Comparison of ENCODE assay signal across 8 mouse cellular contexts in the genomic region with DNA sequence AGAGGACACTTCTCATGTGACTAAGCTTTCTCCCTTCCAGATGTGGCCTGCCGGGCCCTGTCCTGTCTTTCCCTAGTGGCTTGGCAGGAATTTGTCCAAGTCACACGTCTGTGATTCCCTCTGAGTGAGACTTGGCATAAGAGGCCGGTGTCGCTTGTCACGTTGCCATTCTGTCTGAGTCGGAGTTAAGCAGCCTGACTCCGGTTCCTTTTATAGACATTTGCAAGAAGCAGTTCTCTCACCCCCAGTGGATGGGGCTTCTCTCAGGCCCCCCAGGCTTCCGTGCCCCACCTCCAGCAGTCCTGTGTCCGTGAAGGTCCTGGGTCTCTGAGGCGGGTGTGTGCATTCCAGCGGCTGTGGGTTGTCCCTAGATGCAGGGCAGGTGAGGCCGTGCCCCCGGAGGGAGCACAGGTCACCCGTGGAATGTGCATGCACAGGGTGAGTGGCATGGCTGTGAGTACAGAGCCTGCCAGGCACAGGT. TPM values are rescaled to one million over a fixed set of nuclear protein-coding genes. Genes with fewer than 3 reads are reported as not detected.
A peak's percentile ranks its signal among the peaks of the same experiment; 100 is the strongest.
DNase-seq lines count a peak whose midpoint lies in the region; ATAC-seq lines count a peak whose summit lies in the region.

No protein-coding gene starts in this region.

- ATAC-seq in megakaryocyte, adult 5-6 weeks (ENCODE audit: poor library complexity, severe bottlenecking) = no peak
- ATAC-seq in forebrain, embryonic 12.5 days (ENCODE audit: low FRiP score) = no peak
- no peak for ATAC-seq in midbrain, embryonic 14.5 days (ENCODE audit: low FRiP score, low TSS enrichment)

- no peaks in the 10 kb centered on the region for H3K27me3 ChIP-seq in megakaryocyte, embryonic 14.5 days (replicated peaks)
- H3K27me3 ChIP-seq in forebrain, embryonic 12.5 days = no peaks in the 10 kb centered on the region
- H3K27me3 ChIP-seq in midbrain, embryonic 14.5 days (ENCODE audit: control insufficient read depth, insufficient read depth, low read length) = no peaks in the 10 kb centered on the region

- peaks cover 57% of the 10 kb centered on the region for H3K36me3 ChIP-seq in megakaryocyte, embryonic 14.5 days (replicated peaks; ENCODE audit: low read length)
- peaks cover 32% of the 10 kb centered on the region for H3K36me3 ChIP-seq in forebrain, embryonic 12.5 days (replicated peaks)
- peaks cover 26% of the 10 kb centered on the region for H3K36me3 ChIP-seq in midbrain, embryonic 14.5 days (ENCODE audit: control insufficient read depth, insufficient read depth, low read length)

- H3K4me3 ChIP-seq in megakaryocyte, embryonic 14.5 days (replicated peaks) = peak overlapping the region; percentile 95
- H3K4me3 ChIP-seq in forebrain, embryonic 12.5 days (replicated peaks) = peak overlapping the region; percentile 98
- H3K4me3 ChIP-seq in midbrain, embryonic 14.5 days (replicated peaks; ENCODE audit: low read depth, low read length) = peak overlapping the region; percentile 99

- H3K27ac ChIP-seq in forebrain, embryonic 12.5 days = no peak overlapping the region
- H3K27ac ChIP-seq in midbrain, embryonic 14.5 days (replicated peaks; ENCODE audit: low read depth, low read length) = no peak overlapping the region

- 35% methylated on average over 14 of the region's 14 CpGs for WGBS in forebrain, embryonic 12.5 days
- 36% methylated on average over 14 of the region's 14 CpGs for WGBS in midbrain, embryonic 14.5 days

- H3K9ac ChIP-seq in forebrain, embryonic 12.5 days = peak overlapping the region; percentile 46
- H3K9ac ChIP-seq in midbrain, embryonic 14.5 days (replicated peaks; ENCODE audit: low read length) = peak overlapping the region; percentile 44; the same call in 1 of the 2 replicates

- peak overlapping the region; percentile 85 for H3K4me2 ChIP-seq in forebrain, embryonic 12.5 days
- peak overlapping the region; percentile 84 for H3K4me2 ChIP-seq in midbrain, embryonic 14.5 days (ENCODE audit: low read length)

- intact Hi-C loops in heart, postnatal 25 days (cut with DNase I) = no loop called here

- H3K9me3 ChIP-seq in megakaryocyte, embryonic 14.5 days = no peaks in the 10 kb centered on the region
- H3K9me3 ChIP-seq in forebrain, embryonic 12.5 days = no peaks in the 10 kb centered on the region
- H3K9me3 ChIP-seq in midbrain, embryonic 14.5 days (ENCODE audit: control insufficient read depth, low read length) = no peaks in the 10 kb centered on the region

- peak; percentile 65 for DNase-seq in heart, postnatal 25 days (ENCODE audit: low spot score)
- DNase-seq in kidney, postnatal 4 days = peak; percentile 51 to 73
- DNase-seq in midbrain, embryonic 14.5 days = peak; percentile 32
- no peak for DNase-seq in frontal cortex, postnatal 10 days (ENCODE audit: low spot score in 2 of 2)
- DNase-seq in layer of hippocampus, postnatal 14 days (ENCODE audit: low spot score in 2 of 2) = no peak

- peaks cover 69% of the 10 kb centered on the region for H3K4me1 ChIP-seq in megakaryocyte, embryonic 14.5 days
- H3K4me1 ChIP-seq in forebrain, embryonic 12.5 days = peaks cover 58% of the 10 kb centered on the region
- H3K4me1 ChIP-seq in midbrain, embryonic 14.5 days (ENCODE audit: control insufficient read depth, insufficient read depth, low read length) = peaks cover 35% of the 10 kb centered on the region

RNA-seq across cellular contexts. Expression of gene Bri3, which starts 13.9 kb away (rescaled TPM):
- 100 and 157 TPM in 2 replicates for polyA plus RNA-seq in megakaryocyte, embryonic 14.5 days (2012; ENCODE audit: insufficient read depth, low replicate concordance)
- total RNA-seq in megakaryocyte, adult 5-6 weeks (2015) = 86.8 and 91.0 TPM in 2 replicates
- 20.1 and 33.8 TPM in 2 replicates for total RNA-seq in megakaryocyte, adult 5-6 weeks (2017)
- 126 and 139 TPM in 2 replicates for polyA plus RNA-seq in forebrain, embryonic 12.5 days (2016; fragmentation: Nextera tagmentation; extraction: Ambion mirVana)
- 100 to 1,000 TPM; 114 to 130 TPM for total RNA-seq in heart, postnatal 25 days (2021)
- polyA plus RNA-seq in midbrain, embryonic 14.5 days (2014; fragmentation: Nextera tagmentation; extraction: Ambion mirVana) = 125 and 144 TPM in 2 replicates
- 10 to 100 TPM; 57.5 to 62.3 TPM for total RNA-seq in layer of hippocampus, postnatal 14 days (2021)

RNA-seq across cellular contexts. Expression of gene Tecpr1, which starts 34.8 kb away (rescaled TPM):
- polyA plus RNA-seq in megakaryocyte, embryonic 14.5 days (2012; ENCODE audit: insufficient read depth, low replicate concordance) = 2.8 and 13.2 TPM in 2 replicates
- total RNA-seq in megakaryocyte, adult 5-6 weeks (2015) = 6.0 and 9.8 TPM in 2 replicates
- total RNA-seq in megakaryocyte, adult 5-6 weeks (2017) = 8.0 and 13.0 TPM in 2 replicates
- 31.7 and 32.3 TPM in 2 replicates for polyA plus RNA-seq in forebrain, embryonic 12.5 days (2016; fragmentation: Nextera tagmentation; extraction: Ambion mirVana)
- 10 to 100 TPM; 23.0 to 24.9 TPM for total RNA-seq in heart, postnatal 25 days (2021)
- 35.3 and 36.8 TPM in 2 replicates for polyA plus RNA-seq in midbrain, embryonic 14.5 days (2014; fragmentation: Nextera tagmentation; extraction: Ambion mirVana)
- 100 to 1,000 TPM in 1 of 2 experiments, 10 to 100 TPM in 1; 94.5 to 104 TPM for total RNA-seq in layer of hippocampus, postnatal 14 days (2021)

Comparison
In these comparisons a context has a peak if more than half of its experiments do, and no peak if none do; other contexts are left out.
1. DNase-seq: peak in heart, postnatal 25 days (single experiment), kidney, postnatal 4 days (2 of 2) and midbrain, embryonic 14.5 days (single experiment); none in frontal cortex, postnatal 10 days (0 of 2) and layer of hippocampus, postnatal 14 days (0 of 2).
2. Peak in every context shown above with its lines, with median percentiles within 50 percentile points of each other: H3K4me3 ChIP-seq.